Comparison of ENCODE assay signal across 28 mouse cellular contexts in the genomic region with DNA sequence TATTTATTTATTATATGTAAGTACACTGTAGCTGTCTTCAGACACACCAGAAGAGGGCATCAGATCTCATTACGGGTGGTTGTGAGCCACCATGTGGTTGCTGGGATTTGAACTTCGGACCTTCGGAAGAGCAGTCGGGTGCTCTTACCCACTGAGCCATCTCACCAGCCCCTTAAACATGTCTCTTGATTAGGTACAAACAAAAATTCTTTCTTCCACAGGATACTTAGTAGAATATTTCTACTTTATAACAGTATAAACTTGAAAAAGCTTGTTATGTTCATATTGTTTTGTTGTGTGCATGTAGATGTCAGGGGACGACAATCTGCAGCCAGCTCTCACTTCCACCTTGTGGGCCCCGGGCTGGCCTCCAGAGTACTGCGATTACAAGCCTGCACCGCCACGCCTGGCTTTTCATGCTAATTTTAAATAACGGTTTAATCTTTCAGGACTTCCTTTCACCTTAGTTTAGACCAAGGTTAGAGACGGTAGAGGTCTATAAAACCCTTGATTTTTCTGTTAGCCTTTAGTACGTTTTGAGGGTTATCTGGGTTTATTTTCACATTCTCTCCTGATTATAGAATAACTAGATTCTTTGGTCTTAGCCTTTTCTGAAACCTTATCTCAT. TPM values are rescaled to one million over a fixed set of nuclear protein-coding genes. Genes with fewer than 3 reads are reported as not detected.
DNase-seq lines count a peak whose midpoint lies in the region; ATAC-seq and TF ChIP-seq lines count a peak whose summit lies in the region.
"Had no signal": no experiment of that assay in that cellular context is flagged by ENCODE, and none has a peak within 500 bp of the region (broad histone marks: within the 10 kb centered on the region; RNA-seq: fewer than 3 reads in every experiment).

No protein-coding gene starts in this region.

- no peak for TF ChIP-seq CTCF in MEL (IDR thresholded peaks at IDR 0.05 in 2 of 3, conservative IDR thresholded peaks at IDR 0.05 in 1 of 3; ENCODE audit: control insufficient read depth in 1 of 3, insufficient read depth in 1 of 3, low read depth in 2 of 3, low read length in 3 of 3, poor library complexity in 1 of 3, severe bottlenecking in 1 of 3)

- H3K36me3 ChIP-seq in liver, embryonic 12.5 days, result no peaks in the 10 kb centered on the region
- H3K36me3 ChIP-seq in MEL (ENCODE audit: control insufficient read depth in 1 of 2, insufficient read depth in 2 of 2, low read length in 2 of 2), result peaks cover 0 to 5% of the 10 kb centered on the region in 2 experiments; a peak in 1 of 4 replicates
- H3K36me3 ChIP-seq: embryonic facial prominence, embryonic 13.5 days; forebrain, embryonic 12.5 days; hindbrain, embryonic 12.5 days; kidney, embryonic 15.5 days; limb, embryonic 13.5 days; neural tube, embryonic 13.5 days had no signal

- no peak for TF ChIP-seq RAD21 in MEL (IDR thresholded peaks at IDR 0.05; ENCODE audit: low read depth, low read length)

- no peak for TF ChIP-seq POLR2A in MEL (IDR thresholded peaks at IDR 0.05; ENCODE audit: control insufficient read depth in 1 of 2, insufficient read depth in 1 of 2, low read depth in 1 of 2, low read length in 2 of 2, poor library complexity in 1 of 2)

- 65% methylated on average over 12 of the region's 12 CpGs for WGBS in liver, embryonic 12.5 days (ENCODE audit: insufficient replicate concordance)

- DNase-seq in liver (peak; percentile 12), MEL (ENCODE audit: low read depth, low spot score) (peak; percentile 86)
- DNase-seq in cerebellum, adult 18-20 months, result no peak
- no peak for DNase-seq in cerebellum, adult 9-11 months
- DNase-seq in cerebellum, postnatal 14 days, result no peak
- DNase-seq: cerebellum, adult 11 months; cerebellum, postnatal 25 days; embryo, embryonic 11 days; gastrocnemius, postnatal 14 days; kidney, adult 11 months; kidney, postnatal 36 days; lung, embryonic 14.5 days; right cerebral cortex, adult 18-20 months; right cerebral cortex, postnatal 4 days; thymus, postnatal 25 days had no signal

- H3K9ac ChIP-seq in liver, embryonic 12.5 days, result no peak overlapping the region
- H3K9ac ChIP-seq in MEL (ENCODE audit: control insufficient read depth, low read depth, low read length, poor library complexity, severe bottlenecking), result peak overlapping the region; percentile 13
- H3K9ac ChIP-seq: embryonic facial prominence, embryonic 13.5 days; forebrain, embryonic 12.5 days; hindbrain, embryonic 12.5 days; kidney, embryonic 15.5 days; limb, embryonic 13.5 days; liver, embryonic 14.5 days; lung, embryonic 14.5 days; neural tube, embryonic 13.5 days had no signal

- peak; percentile 66 to 70 for TF ChIP-seq EP300 in MEL (IDR thresholded peaks at IDR 0.05; ENCODE audit: low read depth in 1 of 2, low read length in 2 of 2)

- H3K4me3 ChIP-seq in liver, embryonic 12.5 days, result no peak overlapping the region
- H3K4me3 ChIP-seq in MEL (ENCODE audit: control insufficient read depth in 1 of 2, insufficient read depth in 1 of 2, low read depth in 2 of 2, low read length in 2 of 2), result peak overlapping the region; percentile 46 to 52
- H3K4me3 ChIP-seq: embryonic facial prominence, embryonic 13.5 days; erythroblast, embryonic 14.5 days; forebrain, embryonic 12.5 days; hindbrain, embryonic 12.5 days; kidney, embryonic 15.5 days; limb, embryonic 13.5 days; myocyte; neural tube, embryonic 13.5 days had no signal

- 0 out of 2 replicates have a peak, but pooled peaks cover 7% of the 10 kb centered on the region for H3K9me3 ChIP-seq in liver, embryonic 12.5 days (replicated peaks)
- H3K9me3 ChIP-seq in MEL (replicated peaks; ENCODE audit: insufficient read depth, low read length), result no peaks in the 10 kb centered on the region
- H3K9me3 ChIP-seq: hindbrain, embryonic 12.5 days; neural tube, embryonic 13.5 days had no signal

- H3K79me2 ChIP-seq in MEL (ENCODE audit: control insufficient read depth, insufficient read depth, low read length, poor library complexity), result no peaks in the 10 kb centered on the region

- no peak overlapping the region for H3K4me2 ChIP-seq in liver, embryonic 12.5 days
- H3K4me2 ChIP-seq: embryonic facial prominence, embryonic 13.5 days; forebrain, embryonic 12.5 days; hindbrain, embryonic 12.5 days; kidney, embryonic 15.5 days; limb, embryonic 13.5 days; lung, embryonic 14.5 days; neural tube, embryonic 13.5 days had no signal

- no peak overlapping the region for H3K27ac ChIP-seq in liver, embryonic 12.5 days
- peak overlapping the region; percentile 64 for H3K27ac ChIP-seq in MEL (ENCODE audit: control insufficient read depth, low read depth, low read length)
- H3K27ac ChIP-seq: embryonic facial prominence, embryonic 13.5 days; forebrain, embryonic 12.5 days; hindbrain, embryonic 12.5 days; kidney, embryonic 15.5 days; limb, embryonic 13.5 days; liver, embryonic 14.5 days; neural tube, embryonic 13.5 days had no signal

- peaks cover 34% of the 10 kb centered on the region for H3K27me3 ChIP-seq in liver, embryonic 12.5 days (replicated peaks)
- H3K27me3 ChIP-seq in MEL (ENCODE audit: control insufficient read depth in 1 of 2, insufficient read depth in 2 of 2, low read length in 2 of 2), result no peaks in the 10 kb centered on the region
- H3K27me3 ChIP-seq: kidney, embryonic 15.5 days; limb, embryonic 13.5 days; Patski had no signal

- peaks cover 16% of the 10 kb centered on the region for H3K4me1 ChIP-seq in liver, embryonic 12.5 days
- H3K4me1 ChIP-seq in MEL (ENCODE audit: control insufficient read depth in 1 of 2, insufficient read depth in 2 of 2, low read length in 2 of 2), result peaks cover 7 to 11% of the 10 kb centered on the region in 2 experiments
- H3K4me1 ChIP-seq: embryonic facial prominence, embryonic 13.5 days; limb, embryonic 13.5 days had no signal

- ATAC-seq in liver, embryonic 12.5 days, result no peak
- peak; percentile 51; the same call in 1 of the 2 replicates for ATAC-seq in megakaryocyte, adult 5-6 weeks (ENCODE audit: poor library complexity, severe bottlenecking)
- ATAC-seq: midbrain, embryonic 16.5 days; Patski had no signal

TF ChIP-seq in MEL, 35 proteins besides CTCF, POLR2A, EP300 and RAD21:
- no peak for TF ChIP-seq ZMIZ1 (IDR thresholded peaks at IDR 0.05; ENCODE audit: low read depth, low read length)
- peak; percentile 42; the same call in 1 of the 2 replicates for TF ChIP-seq TCF12 (IDR thresholded peaks at IDR 0.05; ENCODE audit: low read depth, low read length)
- no peak for TF ChIP-seq ELF1 (IDR thresholded peaks at IDR 0.05; ENCODE audit: low read depth, low read length)
- TF ChIP-seq RCOR1 (IDR thresholded peaks at IDR 0.05; ENCODE audit: low read depth, low read length), result peak; percentile 29; the same call in 1 of the 2 replicates
- TF ChIP-seq SIN3A (IDR thresholded peaks at IDR 0.05; ENCODE audit: low read length), result peak; percentile 59; the same call in 1 of the 2 replicates
- TF ChIP-seq TBP (IDR thresholded peaks at IDR 0.05; ENCODE audit: low read depth, low read length), result peak; percentile 95
- peak; percentile 69 for TF ChIP-seq MYB (IDR thresholded peaks at IDR 0.05; ENCODE audit: low read depth, low read length)
- peak; percentile 64 for TF ChIP-seq GATA1 (IDR thresholded peaks at IDR 0.05; ENCODE audit: low read depth, low read length)

RNA-seq across cellular contexts. Expression of gene Ppp1r36, which starts 1.8 kb away (rescaled TPM):
- polyA plus RNA-seq in liver, embryonic 12.5 days (2016; fragmentation: Nextera tagmentation; extraction: Ambion mirVana), result 0.18 and 0.29 TPM in 2 replicates
- not detected in 2 replicates for total RNA-seq in MEL (2012; rRNA removed)
- polyA plus RNA-seq in MEL (2012; ENCODE audit: insufficient read depth in 1 of 2, insufficient read length in 2 of 2, low read depth in 1 of 2, low replicate concordance in 2 of 2, missing spikeins in 1 of 2), result not detected
- total RNA-seq in megakaryocyte, adult 5-6 weeks (2015), result 0.58 TPM in 1 of 2 replicates, not detected in the other
- 0.18 TPM in 1 of 2 replicates, not detected in the other for total RNA-seq in megakaryocyte, adult 5-6 weeks (2017)
- polyA plus RNA-seq: erythroblast, embryonic 14.5 days; myocyte; Patski had no signal

RNA-seq across cellular contexts. Expression of gene Hspa2, which starts 11.5 kb away (rescaled TPM):
- 2.1 and 2.9 TPM in 2 replicates for polyA plus RNA-seq in liver, embryonic 12.5 days (2016; fragmentation: Nextera tagmentation; extraction: Ambion mirVana)
- 5.3 and 6.6 TPM in 2 replicates for total RNA-seq in MEL (2012; rRNA removed)
- polyA plus RNA-seq in MEL (2012; ENCODE audit: insufficient read depth in 1 of 2, insufficient read length in 2 of 2, low read depth in 1 of 2, low replicate concordance in 2 of 2, missing spikeins in 1 of 2), result 1 to 10 TPM in 1 of 2 experiments, not detected in 1; 9.3 TPM
- 1.3 and 2.2 TPM in 2 replicates for total RNA-seq in megakaryocyte, adult 5-6 weeks (2015)
- 4.8 and 6.7 TPM in 2 replicates for total RNA-seq in megakaryocyte, adult 5-6 weeks (2017)

RNA-seq across cellular contexts. Expression of gene Zbtb1, which starts 45.4 kb away (rescaled TPM):
- polyA plus RNA-seq in liver, embryonic 12.5 days (2016; fragmentation: Nextera tagmentation; extraction: Ambion mirVana), result 7.3 and 8.2 TPM in 2 replicates
- total RNA-seq in MEL (2012; rRNA removed), result 6.3 and 7.0 TPM in 2 replicates
- polyA plus RNA-seq in MEL (2012; ENCODE audit: insufficient read depth in 1 of 2, insufficient read length in 2 of 2, low read depth in 1 of 2, low replicate concordance in 2 of 2, missing spikeins in 1 of 2), result 1 to 10 TPM in 1 of 2 experiments, not detected in 1; 5.1 TPM
- 8.9 and 11.7 TPM in 2 replicates for total RNA-seq in megakaryocyte, adult 5-6 weeks (2015)
- 9.1 and 10.1 TPM in 2 replicates for total RNA-seq in megakaryocyte, adult 5-6 weeks (2017)

RNA-seq across cellular contexts. Expression of gene Zbtb25, which starts 46.1 kb away (rescaled TPM):
- polyA plus RNA-seq in liver, embryonic 12.5 days (2016; fragmentation: Nextera tagmentation; extraction: Ambion mirVana), result 10.3 and 10.8 TPM in 2 replicates
- 5.1 and 5.5 TPM in 2 replicates for total RNA-seq in MEL (2012; rRNA removed)
- polyA plus RNA-seq in MEL (2012; ENCODE audit: insufficient read depth in 1 of 2, insufficient read length in 2 of 2, low read depth in 1 of 2, low replicate concordance in 2 of 2, missing spikeins in 1 of 2), result 10 to 100 TPM in 1 of 2 experiments, not detected in 1; 12.3 TPM
- 11.9 and 13.5 TPM in 2 replicates for total RNA-seq in megakaryocyte, adult 5-6 weeks (2015)
- 7.2 and 9.2 TPM in 2 replicates for total RNA-seq in megakaryocyte, adult 5-6 weeks (2017)

Comparison
In these comparisons a context has a peak if more than half of its experiments do, and no peak if none do; other contexts are left out.
1. DNase-seq: peak in liver (single experiment) and MEL (single experiment); none in cerebellum, adult 18-20 months (0 of 2), cerebellum, adult 9-11 months (single experiment) and cerebellum, postnatal 14 days (0 of 2).